Mouse (Mus musculus): ENCODE data around the gene Tuba8. TPM values are rescaled to one million over a fixed set of nuclear protein-coding genes. Genes with fewer than 3 reads are reported as not detected.

Tuba8 gene
- polyA plus RNA-seq, 1 experiment from 2014 or later = 0.32 TPM

DNA sequence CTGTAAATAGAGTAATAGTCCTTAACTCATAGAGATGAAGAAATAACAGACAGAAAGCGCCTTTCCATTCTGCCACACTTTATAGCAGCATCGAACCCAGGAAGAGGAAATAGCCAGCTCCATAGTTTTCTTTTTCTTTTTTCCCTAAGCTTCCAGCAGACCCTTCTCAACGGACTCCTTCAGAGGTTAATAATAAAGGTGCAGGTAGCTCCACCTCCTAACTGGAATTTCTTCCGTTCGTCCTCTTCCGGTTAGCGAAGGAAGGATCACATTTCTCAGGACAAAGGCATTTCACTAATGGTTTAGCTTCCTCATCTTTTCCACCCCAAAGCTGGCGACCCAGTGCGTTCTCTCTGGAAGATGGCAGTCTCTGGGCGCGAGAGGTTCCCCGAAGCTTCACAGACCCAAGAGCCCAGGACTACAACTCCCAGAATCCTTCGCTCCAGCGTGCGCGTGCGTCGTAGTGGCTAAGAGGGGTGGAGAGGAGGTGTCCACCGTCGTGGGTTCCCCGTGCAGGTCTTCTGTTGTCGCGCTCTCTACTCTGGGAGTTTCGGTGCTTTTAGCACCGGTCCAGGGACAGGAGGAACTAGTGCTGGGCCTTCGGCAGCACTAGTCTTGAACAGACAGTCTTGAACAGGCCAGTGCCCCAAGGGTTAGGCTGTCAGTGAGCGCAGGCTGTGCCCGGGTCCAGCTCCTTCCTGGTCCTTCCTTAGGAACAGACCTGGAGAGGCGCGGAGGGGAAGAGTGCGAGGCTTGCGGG, 26.9 kb upstream of the Tuba8 start, which contains the start of gene Pex26:
TSS of gene Pex26 (plus strand) at position 254 of the 760 bp plus-strand sequence.
- peaks cover 10% of the 10 kb centered on the region for H3K4me1 ChIP-seq (replicated peaks; ENCODE audit: insufficient read depth, low read length)
- H3K9me3 ChIP-seq (replicated peaks; ENCODE audit: low read length) = no peaks in the 10 kb centered on the region
- ATAC-seq (replicated peaks; ENCODE audit: low FRiP score, low read depth) (peak; percentile 87), DNase-seq (ENCODE audit: low spot score) (peak; percentile 93)
- peak within 1 kb of the TSS; percentile 40 for H3K4me3 ChIP-seq (replicated peaks; ENCODE audit: low read depth, low read length)
- H3K4me2 ChIP-seq (ENCODE audit: low read length) = peak within 1 kb of the TSS; percentile 79
- peak within 1 kb of the TSS; percentile 79 for H3K27ac ChIP-seq
- TF ChIP-seq CTCF (IDR thresholded peaks at IDR 0.05; ENCODE audit: low read depth) = no peak
- H3K27me3 ChIP-seq (ENCODE audit: insufficient read depth, low read length) = no peaks in the 10 kb centered on the region
- peak within 1 kb of the TSS; percentile 59 for H3K9ac ChIP-seq (ENCODE audit: low read depth, low read length)
- WGBS = 1% methylated on average over 32 of the region's 32 CpGs
- peaks cover 11% of the 10 kb centered on the region; the same call in 1 of the 2 replicates for H3K36me3 ChIP-seq (ENCODE audit: insufficient read depth, low read length)

DNA sequence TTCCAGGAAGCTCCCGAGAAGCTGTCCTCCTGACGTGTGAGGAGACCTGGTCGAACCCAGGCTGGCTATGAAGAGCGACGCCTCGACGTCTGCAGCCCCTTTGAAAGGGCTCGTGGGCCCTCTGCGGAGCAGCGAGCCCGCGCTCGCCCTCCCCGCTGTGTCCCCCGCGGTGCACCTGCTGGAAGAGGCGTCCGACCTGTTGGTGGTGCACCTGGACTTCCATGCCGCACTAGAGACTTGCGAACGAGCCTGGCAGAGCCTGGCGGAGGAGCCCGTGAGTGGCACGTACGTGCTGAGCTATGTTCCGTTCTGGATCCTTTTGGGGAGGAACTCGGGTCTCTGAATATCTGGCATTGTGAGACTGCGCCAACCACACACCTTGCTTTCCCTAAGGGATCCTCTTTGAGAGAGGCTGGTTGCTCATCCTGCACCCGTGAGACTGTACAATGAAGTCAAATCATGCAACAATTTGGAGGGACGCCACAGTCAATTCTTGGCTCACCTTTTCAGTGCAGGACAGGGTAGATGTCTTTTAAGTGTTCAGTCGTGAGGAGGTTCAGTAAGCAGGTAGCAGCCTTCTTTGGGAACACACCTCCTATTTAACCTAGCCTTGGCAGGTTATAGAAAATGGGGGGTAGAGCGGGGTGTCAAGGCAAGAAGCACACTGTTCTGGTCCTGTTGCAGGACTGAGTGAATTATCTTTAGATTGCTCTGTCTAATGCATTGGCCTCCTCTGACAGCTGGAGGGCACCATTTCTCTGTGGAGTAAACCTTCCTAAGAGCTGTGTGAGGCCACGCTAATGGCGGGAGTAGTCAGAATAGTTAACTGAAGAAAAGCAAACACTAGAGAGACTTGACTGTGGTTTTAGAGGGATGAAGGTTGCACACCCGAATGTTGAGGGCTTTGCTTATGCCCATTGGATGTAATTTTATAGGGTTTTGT, 26.0 kb upstream of the Tuba8 start:
- WGBS = 3% methylated on average over 35 of the region's 35 CpGs

DNA sequence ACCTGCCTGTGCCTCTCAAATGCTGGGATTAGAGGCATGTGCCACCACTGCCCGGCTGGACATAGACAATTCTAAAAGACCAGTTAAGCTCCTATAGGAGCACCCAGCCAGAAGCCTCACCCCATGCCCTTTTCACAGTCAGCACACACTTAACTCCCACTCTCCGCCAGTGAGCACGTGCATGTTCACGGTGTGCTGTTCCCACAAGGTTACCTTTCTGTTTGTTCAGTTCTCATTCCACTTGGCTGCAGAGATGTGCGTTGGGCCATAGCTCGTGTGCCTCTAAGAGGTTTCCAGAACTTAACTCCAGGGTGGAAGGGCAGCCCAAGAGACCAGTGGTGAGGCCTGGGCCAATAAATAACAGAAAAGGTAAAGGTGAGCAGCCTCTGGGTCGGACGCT, 25.3 kb upstream of the Tuba8 start:
- TF ChIP-seq CTCF (IDR thresholded peaks at IDR 0.05; ENCODE audit: low read depth) = no peak
- Histone ChIP-seq H3K27me3 (ENCODE audit: insufficient read depth, low read length) (no peaks in the 10 kb centered on the region), H3K36me3 (ENCODE audit: insufficient read depth, low read length) (peaks cover 17% of the 10 kb centered on the region), H3K4me3 (replicated peaks; ENCODE audit: low read depth, low read length) (no peak overlapping the region), H3K9ac (ENCODE audit: low read depth, low read length) (0 out of 2 replicates have a peak overlapping the region, but pooled peaks have one; percentile 59), H3K4me2 (ENCODE audit: low read length) (peak overlapping the region; percentile 79), H3K9me3 (replicated peaks; ENCODE audit: low read length) (no peaks in the 10 kb centered on the region), H3K4me1 (replicated peaks; ENCODE audit: insufficient read depth, low read length) (peaks cover 10% of the 10 kb centered on the region), H3K27ac (no peak overlapping the region)
- no peak for DNase-seq (ENCODE audit: low spot score)
- 46% methylated on average over 8 of the region's 8 CpGs for WGBS
- peak; percentile 37 for ATAC-seq (replicated peaks; ENCODE audit: low FRiP score, low read depth)

More for the DNA sequence above, 26.0 kb upstream of the Tuba8 start:
- peak overlapping the region; percentile 40 for H3K4me3 ChIP-seq (replicated peaks; ENCODE audit: low read depth, low read length)
- H3K4me1 ChIP-seq (replicated peaks; ENCODE audit: insufficient read depth, low read length) = peaks cover 10% of the 10 kb centered on the region
- H3K4me2 ChIP-seq (ENCODE audit: low read length) = peak overlapping the region; percentile 79
- peak overlapping the region; percentile 59 for H3K9ac ChIP-seq (ENCODE audit: low read depth, low read length)
- peak overlapping the region; percentile 31; the same call in 1 of the 2 replicates for H3K27ac ChIP-seq
- H3K36me3 ChIP-seq (ENCODE audit: insufficient read depth, low read length) = peaks cover 14% of the 10 kb centered on the region; the same call in 1 of the 2 replicates
- ATAC-seq (replicated peaks; ENCODE audit: low FRiP score, low read depth) = peak; percentile 67
- TF ChIP-seq CTCF (IDR thresholded peaks at IDR 0.05; ENCODE audit: low read depth) = peak; percentile 85
- H3K9me3 ChIP-seq (replicated peaks; ENCODE audit: low read length) = no peaks in the 10 kb centered on the region
- DNase-seq (ENCODE audit: low spot score) = peak; percentile 90
- H3K27me3 ChIP-seq (ENCODE audit: insufficient read depth, low read length) = no peaks in the 10 kb centered on the region

DNA sequence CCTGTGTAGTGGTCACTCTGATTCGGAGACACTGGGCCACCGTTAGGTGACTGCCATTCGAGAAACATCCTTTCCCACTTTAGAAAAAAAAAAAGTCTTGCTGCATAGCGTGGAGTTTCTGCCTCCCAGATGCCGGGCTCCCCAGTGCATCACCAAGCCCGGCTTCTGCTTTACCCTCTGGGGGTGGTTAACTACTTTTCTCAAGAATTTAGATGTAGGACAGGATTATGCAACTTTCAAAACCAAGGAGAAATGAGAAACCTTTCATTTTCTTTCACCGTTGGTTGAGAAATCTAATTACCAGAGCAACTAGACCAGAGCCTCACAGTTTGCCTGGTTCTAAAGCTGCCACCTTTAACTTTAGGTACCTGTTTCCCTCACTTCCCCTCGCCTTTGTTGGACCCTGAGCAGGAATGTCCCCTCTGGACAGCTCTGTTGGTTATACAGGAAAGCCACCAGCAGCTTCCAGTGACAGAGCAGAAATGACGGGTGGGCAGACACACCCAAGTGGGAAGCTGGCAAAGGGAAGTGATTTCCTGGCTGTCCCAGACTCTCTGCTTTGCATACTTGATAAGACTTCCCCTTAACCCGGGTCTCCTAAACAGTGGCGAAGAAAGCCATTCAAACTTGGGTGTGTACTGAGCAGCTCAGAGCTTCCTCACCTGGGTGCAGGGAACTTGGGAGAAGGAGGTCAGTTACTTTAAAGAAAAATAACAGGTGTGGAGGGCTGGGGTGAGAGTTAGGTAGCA, 19.1 kb upstream of the Tuba8 start:
- Histone ChIP-seq H3K9ac (ENCODE audit: low read depth, low read length) (no peak overlapping the region), H3K4me1 (replicated peaks; ENCODE audit: insufficient read depth, low read length) (no peaks in the 10 kb centered on the region), H3K4me3 (replicated peaks; ENCODE audit: low read depth, low read length) (no peak overlapping the region), H3K27ac (no peak overlapping the region), H3K4me2 (ENCODE audit: low read length) (no peak overlapping the region), H3K9me3 (replicated peaks; ENCODE audit: low read length) (no peaks in the 10 kb centered on the region), H3K36me3 (ENCODE audit: insufficient read depth, low read length) (peaks cover 34% of the 10 kb centered on the region), H3K27me3 (ENCODE audit: insufficient read depth, low read length) (no peaks in the 10 kb centered on the region)
- no peak for DNase-seq (ENCODE audit: low spot score)
- ATAC-seq (replicated peaks; ENCODE audit: low FRiP score, low read depth) = no peak
- 78% methylated on average over 11 of the region's 11 CpGs for WGBS
- no peak for TF ChIP-seq CTCF (IDR thresholded peaks at IDR 0.05; ENCODE audit: low read depth)

DNA sequence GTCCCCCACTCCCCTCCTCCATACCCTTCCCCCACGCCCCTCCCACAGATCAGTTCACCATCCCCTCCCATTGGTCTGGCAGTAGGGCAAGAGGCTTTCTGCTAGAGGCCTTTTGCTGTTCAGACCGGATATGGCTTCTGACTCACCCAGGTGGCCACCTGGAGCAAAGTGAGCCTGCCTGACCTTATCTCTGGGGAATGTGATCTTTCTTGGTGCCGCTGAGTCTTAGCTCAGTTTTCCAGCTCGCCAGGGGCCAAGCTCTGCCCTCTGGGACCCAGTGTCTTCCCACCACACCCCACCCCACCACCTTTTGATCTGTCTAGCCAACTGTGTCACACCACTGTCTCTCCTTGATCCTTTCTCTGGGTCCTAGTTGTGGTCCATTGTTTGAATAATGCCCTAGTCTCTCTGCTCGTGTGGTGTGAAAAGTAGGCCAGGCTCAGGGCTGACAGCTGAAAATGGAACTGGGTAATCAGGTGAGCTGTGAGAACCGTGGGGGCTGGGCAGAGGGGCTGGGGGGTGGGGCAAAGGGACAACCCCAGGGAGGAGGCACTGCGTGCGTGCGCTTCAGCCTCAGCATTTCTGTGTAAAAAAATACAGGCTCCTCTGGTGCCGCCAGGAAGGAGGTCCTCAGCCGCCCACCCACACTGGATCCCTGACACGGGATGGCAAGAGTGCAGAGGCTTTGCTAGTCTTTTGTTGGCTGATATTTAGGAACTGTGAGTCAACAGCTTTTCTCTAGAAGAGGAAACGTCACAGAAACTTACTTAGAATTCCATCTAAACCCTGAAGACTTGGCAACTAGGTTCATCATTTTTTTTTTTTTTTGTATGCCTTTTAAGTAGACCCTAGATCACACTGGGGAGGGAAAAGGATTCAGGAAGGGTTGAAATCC, 16.2 kb upstream of the Tuba8 start:
- no peak overlapping the region for H3K4me2 ChIP-seq (ENCODE audit: low read length)
- TF ChIP-seq CTCF (IDR thresholded peaks at IDR 0.05; ENCODE audit: low read depth) = no peak
- no peaks in the 10 kb centered on the region for H3K4me1 ChIP-seq (replicated peaks; ENCODE audit: insufficient read depth, low read length)
- WGBS = 43% methylated on average over 13 of the region's 13 CpGs
- H3K27me3 ChIP-seq (ENCODE audit: insufficient read depth, low read length) = no peaks in the 10 kb centered on the region
- H3K4me3 ChIP-seq (replicated peaks; ENCODE audit: low read depth, low read length) = no peak overlapping the region
- no peak overlapping the region for H3K27ac ChIP-seq
- no peak overlapping the region for H3K9ac ChIP-seq (ENCODE audit: low read depth, low read length)
- ATAC-seq (replicated peaks; ENCODE audit: low FRiP score, low read depth) (no peak; the same call in 1 of the 2 replicates), DNase-seq (ENCODE audit: low spot score) (no peak)
- no peaks in the 10 kb centered on the region for H3K9me3 ChIP-seq (replicated peaks; ENCODE audit: low read length)
- peaks cover 20% of the 10 kb centered on the region; the same call in 1 of the 2 replicates for H3K36me3 ChIP-seq (ENCODE audit: insufficient read depth, low read length)

Measured in kidney, postnatal 0 days (tissue).